Mouse (Mus musculus) right cerebral cortex, adult 18-20 months (tissue): ENCODE results near the gene Grik3.

ENCODE experiments used
- DNase-seq: peaks from one replicate; pipeline ENCODE4 v3.0.0; 2022; ENCODE audit warnings: mixed read lengths

Gene Grik3

DNA sequence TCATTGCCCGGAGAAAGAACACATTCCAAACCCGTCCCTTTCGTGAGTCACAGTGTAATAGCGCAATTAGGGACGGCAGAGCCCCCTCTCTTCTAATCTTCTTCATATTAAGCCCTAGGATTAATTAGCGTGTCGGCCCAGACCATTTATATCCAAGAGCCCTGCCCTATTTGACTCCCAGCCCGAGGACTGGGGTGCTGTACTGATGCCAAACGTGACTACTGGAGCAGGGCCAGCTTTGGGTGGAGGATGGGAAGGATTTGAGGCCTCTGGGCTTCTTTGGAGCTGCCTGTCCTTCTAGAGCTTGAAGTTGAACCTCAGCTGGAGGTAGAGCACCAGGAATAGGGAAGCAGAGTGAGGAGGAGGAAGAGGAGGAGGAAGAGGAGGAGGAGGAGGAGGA lies 2.2 kb downstream of the Grik3 start:
- no peak for DNase-seq

DNA sequence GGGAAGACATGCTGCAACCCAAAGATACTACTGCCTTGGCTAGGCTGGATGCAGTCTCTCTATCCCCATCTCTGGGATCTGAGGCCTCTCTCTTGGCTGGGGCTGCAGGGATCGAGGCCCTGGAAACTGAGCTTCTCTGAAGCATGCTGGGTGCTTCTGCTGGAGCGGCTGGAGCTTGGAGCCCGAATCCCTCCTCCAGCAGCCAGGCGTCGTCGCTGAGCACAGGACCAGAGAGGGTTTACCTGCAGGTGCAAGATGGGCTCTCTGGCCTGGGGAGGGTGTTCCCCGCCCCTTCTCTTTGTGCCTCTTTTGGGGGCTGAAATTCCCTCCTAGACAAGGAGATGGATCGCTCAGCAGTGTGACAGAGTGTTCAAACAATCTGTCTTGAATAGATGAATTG lies 2.6 kb downstream of the Grik3 start:
- no peak for DNase-seq

DNA sequence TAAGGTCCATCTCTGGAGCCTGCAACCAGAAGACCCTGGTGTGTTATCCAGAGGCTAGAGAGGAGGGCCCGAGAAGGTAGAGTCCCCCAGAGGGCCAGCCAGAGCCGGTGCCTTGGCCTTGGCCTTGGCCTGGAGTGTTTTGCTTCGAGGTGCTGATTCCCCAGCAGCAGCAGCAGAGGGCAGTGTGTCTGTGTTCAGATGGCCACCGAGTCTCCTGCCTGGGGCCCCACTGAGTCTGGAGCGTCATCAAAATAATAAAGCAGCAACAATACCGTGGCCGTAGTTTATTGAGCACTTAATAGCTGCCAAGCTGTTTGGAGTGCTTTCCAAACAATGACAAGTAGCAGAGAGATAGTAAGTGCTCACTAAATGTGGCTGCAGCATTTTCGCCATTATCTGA lies 5.0 kb downstream of the Grik3 start:
- DNase-seq: no peak

DNA sequence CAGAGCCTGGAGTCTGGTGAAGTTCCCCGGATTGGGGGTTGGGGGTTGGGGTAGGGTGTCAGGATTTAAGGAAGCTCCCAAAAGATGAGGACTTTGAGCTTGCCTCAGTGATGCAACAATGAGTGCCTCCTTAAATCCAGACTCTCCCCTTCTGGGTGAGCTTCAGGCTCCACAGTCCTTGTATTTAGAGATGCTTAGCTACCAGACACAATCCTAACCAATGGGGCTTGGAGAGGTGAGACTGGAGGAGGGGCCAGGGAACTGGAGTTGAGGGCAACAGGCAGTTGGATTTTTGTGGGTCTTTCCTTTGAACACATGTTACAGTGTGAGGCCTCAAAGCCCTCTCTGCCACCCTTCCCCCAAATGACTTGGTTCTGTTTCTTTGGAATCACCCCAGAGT lies 6.5 kb downstream of the Grik3 start:
- no peak for DNase-seq

DNA sequence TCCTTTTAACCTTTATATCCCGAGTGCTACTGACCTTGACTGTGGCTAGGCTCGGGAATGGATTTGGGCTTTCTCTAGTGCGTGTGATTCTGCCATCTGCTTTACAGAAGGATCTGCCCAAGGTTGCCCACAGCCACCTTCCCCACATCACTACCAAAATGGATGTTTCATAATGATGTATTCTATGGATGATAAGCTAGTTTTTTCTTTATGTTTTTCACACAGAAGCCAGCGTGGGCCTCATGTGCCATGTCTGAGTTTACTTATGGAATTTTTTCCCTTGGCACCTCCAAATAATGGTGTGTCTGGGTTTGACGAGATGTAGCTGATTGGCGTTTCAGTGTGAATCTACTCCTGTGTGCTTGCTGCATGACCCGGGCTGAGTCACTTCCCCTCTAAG lies 7.0 kb downstream of the Grik3 start:
- no peak for DNase-seq

DNA sequence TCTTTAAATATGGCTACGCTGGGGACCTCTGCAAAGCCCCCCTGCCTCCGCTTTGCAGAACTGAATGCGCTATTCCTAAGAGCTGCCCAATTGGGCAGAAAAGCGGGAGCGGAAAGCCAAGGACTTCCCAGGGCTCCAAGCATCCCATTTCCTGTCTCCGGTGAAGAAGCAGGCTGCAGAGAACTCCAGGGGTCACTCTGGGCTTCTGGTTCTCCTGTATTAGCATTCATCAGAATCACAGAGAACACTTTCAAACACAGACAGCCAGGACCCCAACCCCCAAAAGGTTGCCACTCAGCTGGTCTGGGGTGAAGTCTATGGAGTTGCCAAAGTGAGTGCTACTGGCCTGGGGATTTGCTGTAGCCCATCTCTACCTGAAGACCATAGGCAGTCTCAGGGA lies 8.4 kb downstream of the Grik3 start:
- no peak for DNase-seq

DNA sequence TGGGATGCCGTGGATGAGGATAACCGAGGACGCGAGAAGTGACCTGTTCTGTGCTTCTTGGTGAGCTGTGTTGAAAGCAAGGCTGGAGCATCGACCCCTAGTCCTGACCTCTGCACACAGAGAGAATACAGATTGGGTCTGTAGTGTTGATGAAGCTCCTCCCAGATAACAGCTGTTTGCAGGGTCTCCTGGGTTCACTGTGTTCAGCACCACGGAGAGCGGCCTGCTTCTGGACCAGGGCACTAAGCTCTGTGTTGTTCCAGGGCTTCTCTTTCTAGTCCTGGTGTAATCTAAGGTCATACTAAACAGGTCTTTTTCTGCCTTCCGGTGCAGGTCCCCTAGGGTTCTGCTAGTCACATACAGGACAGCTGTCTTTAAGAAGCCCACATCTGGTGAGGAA lies 12.4 kb downstream of the Grik3 start:
- DNase-seq: no peak

DNA sequence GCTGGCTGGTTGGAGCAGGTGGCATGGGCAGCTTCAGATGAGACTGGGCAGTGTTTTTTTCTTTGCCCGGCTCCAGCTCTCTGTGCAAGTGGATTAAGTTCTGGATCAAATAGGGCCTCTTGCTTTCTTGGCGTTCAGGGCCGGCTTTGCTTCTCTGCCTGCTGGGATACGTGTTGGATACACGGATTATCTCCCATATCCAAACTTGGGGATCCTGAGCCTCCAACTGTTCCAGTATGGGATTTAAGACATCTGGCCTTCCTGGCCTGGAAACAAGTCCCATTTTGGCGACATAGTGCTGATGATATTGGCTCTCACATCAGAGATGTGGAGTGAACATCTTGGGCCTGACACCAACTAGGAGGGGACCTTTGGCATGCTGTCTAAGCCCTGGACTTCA lies 21.9 kb downstream of the Grik3 start:
- no peak for DNase-seq

DNA sequence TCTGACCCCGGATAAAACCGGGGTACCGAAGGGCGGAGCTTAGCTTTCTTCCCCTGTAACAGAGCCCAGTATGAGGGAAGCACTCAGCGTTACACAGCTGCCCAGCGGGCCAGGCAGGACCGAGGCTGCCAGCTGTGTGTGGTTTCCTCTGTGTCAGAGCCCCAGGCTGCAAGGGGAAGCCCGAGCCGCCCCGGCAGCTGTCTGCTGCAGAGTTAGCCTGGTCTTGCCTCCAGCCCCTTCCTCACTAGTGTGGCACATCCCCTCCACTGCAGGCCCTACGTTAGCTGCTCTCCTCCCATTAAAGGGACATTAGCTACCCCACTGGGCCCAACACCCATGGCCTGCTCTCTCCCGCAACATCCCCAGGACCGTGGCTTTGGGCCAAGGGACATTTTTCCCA lies 25.1 kb downstream of the Grik3 start:
- no peak for DNase-seq

DNA sequence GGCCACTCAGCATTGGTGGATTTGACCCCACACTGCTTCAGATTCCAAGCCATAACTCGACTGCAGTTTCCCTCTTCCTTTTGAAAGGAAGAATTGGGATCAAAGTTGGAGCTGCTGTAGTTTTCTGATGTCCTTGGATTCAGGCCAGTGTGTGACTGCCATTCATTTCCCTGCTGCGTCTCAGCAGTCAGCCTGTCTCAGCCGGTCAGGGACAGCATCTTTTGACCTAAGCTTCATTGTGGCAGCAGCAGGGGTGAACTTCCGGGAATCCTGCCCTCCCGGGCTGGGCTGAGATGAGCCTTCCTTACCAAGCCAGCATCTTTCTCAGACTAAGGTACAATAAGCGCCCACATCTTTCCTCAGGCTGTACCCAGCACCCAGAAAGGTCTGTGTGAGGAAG lies 26.1 kb downstream of the Grik3 start:
- no peak for DNase-seq

DNA sequence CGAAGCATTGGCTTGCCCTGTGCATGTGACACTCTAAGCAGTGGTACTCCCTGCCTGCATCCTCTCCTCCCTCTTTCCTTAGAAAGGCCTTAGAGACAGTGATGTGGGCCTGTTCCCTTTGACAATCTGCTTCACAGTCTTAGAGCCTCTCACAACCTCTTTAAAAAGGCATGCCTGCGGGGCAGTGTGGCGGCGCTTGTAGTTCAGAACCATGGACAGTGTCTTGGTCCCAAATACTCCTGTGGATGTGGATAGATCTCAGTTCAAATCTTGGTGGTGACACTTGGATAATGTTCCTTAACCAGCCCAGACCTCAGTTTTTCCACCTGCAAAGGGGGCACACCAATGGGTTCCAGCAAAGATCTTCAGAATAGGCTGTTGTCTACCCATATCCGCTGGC lies 28.4 kb downstream of the Grik3 start:
- no peak for DNase-seq

DNA sequence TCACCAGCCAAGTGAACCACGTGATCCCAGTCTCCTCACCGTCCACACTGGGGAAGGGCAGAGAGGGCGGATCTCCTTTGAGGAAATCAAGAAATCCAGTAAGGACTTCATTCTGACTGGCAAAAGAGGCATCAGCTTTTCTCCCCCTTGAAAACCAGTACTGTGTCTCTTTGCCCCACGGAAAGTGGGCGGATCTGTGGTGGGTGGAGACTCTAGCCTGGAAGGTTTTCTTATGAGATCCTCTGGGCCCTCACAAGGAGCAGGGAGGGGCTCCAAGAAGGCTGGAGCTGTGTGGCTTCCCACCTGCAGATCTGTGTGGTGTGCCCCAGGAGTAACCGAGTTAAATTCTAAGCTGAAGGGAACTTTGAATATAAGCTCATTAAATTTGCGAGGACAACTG lies 32.4 kb downstream of the Grik3 start:
- DNase-seq: no peak

DNA sequence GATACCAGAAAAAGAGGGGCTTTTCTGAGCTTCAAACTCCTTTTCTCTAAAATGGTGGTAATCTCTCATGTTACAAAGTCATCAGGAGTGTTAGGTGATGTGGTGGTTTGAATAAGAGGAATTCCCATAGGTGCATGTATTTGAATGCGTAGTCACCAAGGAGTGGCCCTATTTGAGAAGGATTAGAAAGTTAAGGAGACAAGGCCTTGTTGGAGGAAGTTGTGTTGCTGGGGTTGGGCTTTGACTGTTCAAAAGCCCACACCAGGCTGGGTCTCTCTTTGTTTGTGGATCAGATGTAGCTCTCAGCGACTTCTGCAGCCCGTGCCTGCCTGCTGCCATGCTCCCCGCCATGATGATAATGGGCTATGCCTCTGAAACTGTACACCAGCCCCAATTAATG lies 34.8 kb downstream of the Grik3 start:
- no peak for DNase-seq

DNA sequence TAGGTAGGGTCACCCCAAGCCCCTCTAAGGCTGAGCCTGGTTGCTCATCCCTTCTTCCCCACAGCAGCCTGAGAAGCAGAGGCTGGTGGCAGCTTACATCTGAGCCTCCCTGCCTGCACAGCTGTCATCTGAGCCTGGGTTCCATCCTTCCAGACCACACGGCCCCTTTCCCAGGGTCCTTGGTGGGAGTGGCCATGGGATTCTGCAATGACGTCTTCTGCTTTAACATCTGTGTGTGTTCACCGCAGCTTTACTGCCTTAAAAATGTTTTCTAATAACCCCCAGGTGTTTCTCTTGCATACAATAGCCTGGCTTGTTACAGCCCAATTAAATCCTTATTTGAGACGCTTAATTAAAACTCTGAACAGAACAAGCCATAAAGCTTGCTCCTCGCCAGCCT lies 35.9 kb downstream of the Grik3 start:
- DNase-seq: no peak

DNA sequence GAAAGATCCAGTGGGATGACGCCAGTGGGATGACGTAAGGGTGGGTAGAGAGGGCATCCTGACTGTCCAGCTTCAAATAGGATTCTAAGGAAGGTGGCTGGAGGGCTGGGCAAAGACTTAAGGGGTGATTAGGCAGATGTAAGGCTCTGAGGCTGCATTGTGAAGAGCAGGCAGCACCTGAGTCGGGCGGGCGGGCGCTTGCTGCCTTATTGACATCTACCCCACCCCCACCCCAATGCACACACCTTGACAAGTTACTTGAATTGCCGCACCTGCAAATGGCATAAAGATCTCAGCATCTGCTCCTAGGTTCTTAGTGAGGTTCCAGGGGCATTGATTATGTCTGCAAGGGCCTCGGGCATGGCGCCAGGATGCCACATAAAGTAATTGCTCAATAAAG lies 43.5 kb downstream of the Grik3 start:
- DNase-seq: no peak

DNA sequence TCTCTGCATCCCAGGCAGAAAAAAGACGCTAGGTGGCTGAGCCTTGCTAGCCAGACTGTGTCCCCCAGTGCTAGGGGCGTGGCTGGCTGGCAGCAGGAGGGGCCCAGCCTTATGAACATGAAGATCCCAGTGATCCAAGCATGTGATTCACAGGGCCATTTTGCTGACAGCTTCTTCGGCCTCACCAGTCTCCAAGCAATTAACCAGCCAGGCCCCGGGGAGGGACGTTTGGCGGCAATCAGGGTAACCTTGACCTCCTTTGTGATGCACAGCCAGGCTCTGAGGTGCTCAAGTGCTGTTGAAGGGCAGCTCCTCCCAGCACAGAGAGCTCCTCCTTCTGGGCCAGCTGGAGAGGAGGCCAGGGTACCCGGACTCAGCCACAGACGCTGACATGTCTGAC lies 43.9 kb downstream of the Grik3 start:
- DNase-seq: no peak

DNA sequence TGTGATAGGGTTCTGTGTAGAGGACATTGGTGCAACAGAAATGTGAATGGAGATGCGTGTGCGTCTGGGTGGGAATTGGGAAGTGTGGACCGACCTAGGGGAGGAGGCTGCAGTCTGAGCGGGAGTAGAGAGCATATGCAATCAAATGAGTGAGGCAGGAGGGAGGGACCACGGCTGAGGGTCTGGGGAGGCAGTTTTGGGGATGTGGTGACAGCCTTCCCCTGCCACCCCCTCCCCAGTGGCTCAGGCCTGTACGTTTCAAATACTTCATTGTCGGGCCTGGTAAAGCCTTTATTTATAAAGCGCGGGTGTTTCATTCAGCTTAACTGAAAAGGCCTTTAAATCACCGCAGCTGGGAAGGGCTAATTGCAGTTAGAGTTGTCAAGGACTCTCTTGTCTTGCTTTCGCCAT lies 44.5 kb downstream of the Grik3 start:
- DNase-seq: no peak

DNA sequence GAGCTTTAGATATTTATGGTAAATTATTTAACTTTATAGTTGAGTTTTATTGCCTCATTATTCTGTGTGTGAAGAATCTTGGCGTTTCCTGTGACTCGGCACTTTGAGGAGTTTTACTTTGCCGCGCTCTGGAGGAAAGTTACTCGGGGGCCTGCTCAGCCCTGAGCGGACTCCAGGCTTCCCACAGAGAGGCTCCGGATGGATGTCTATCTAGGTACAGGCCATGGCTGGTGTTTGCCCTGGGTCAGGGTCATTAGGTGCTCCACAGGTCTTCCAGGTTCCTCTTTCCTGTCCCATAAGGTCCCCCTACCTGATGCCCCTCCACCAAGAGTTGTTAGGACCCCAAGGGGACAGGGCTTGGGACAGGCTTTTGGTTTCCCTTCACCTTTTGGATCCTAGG lies 45.0 kb downstream of the Grik3 start:
- DNase-seq: no peak

DNA sequence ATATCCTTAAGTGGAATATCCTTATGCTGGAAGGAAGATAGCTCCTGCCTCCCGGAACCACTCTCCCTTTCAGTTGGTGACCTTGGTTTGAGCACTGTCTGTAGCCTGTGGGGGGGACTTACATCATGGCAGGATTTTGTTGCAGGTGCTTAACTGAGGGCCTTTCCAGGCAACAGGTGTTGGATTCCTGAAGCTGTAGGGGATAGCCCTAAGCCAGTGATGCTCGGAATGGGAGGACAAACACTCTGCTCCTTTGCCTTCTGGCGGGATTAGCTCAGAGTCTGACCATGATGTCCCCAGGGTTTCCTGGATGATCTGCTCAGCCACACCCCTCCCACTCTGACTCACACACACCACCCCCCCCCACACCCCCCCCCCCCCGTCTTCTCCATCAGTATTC lies 45.5 kb downstream of the Grik3 start:
- DNase-seq: no peak

DNA sequence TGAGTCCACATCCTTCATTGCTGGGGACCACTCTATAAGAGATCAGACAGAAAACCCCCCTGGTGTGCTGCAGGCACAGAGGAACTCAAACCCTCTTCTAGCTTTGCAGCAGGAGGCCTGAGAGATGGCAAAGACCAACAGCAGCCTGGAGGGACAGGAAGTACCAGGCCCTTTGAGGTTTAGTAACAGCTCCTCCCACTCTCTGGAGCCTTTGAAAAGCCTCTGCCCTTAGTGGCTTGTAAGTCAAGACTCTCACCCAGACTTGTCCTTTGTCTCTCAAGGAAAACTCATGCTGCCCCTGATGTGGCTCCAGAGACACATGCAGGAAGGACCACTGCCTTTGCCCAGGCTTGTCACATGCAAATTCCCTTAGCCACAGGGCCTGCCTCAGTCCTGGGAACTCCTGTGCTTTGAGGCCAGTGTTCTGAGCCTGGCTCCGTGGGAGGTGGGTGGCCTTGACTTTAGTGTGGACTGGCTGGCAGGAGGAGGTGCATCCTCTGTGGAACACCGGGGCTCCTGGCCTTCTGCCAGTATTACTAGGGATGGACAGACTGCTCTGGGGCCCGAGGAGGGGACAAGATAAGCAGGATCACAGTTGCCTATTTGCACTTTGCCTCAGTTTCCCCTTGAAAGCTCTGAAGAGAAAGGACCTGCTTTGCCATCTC lies 47.9 kb downstream of the Grik3 start:
- no peak for DNase-seq

DNA sequence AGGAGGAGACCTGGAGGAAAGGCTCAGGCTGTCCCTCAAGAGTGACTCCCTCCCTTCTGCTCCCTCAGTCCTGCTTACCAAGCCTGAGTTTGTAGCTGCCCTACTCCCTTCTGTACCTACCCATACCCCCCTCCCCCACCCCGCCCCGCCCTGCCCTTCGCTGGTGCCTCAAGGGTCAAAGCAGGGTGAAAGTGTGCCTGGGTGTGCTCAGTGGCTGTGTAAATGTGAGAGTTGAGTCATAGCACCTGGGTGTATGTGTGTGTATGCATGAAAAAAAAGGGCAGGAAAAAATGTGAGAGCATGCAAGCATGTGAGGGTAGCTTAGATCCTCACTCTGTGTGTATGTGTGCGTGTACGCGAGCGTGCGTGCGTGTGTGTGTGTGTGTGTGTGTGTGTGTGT lies 49.1 kb downstream of the Grik3 start:
- DNase-seq: no peak

DNA sequence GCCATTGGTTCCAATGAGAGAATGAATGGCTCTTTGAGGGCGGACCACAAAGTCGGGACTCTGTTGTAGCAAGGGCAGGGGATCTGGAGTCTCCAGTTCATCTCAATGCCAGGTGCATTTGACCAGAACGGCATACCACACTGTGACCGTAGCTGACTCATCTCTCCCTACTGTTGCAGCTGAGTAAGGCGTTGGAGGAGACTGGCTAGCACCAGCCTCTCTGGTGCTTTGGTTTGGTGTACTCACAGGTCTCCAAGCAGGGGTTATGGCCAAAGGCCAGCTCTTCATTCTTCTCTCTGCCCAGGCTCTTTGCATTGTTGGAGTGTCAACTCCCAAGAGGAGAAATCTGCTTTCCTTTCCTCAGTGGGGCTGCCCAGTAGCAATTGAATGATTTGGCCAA lies 52.7 kb downstream of the Grik3 start:
- DNase-seq: no peak

DNA sequence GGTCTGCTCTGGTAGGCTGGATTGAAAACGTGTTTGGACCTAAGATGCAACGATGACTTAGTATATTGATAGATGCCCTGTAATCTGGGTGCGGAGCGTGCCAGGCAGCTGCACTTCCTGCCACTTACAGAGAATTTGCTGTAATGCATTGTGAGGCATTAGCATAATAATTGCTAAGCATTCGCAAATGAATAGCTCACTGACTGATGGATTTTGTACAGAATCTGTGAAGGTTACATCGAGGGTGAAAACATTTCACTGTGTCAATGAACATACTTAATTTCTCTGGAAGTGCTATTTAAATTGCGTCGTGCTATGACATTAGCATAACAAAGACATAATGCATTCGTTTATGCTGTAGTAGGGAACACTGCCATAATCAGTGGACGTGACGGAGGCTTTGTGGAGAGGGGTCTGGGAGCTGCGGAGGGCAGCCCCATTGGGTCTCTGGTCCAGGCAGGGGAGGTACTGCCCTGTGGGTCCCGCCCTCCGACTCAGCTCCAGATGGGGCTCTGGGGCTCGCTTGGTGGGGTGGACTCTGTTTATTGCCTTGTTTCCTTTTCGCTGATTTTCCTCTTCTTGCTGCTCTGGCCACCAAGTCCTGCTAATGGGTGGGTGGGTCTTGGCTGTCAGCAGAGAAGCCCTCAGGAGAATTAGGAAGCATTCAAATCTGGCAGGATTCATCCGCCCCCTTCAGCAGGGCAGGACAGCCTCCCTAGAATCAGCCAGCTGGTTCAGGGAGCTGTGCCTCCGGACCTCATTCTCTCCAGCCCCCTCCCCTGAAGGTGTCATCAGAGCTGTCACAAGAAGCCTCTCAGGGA lies 54.7 kb downstream of the Grik3 start:
- DNase-seq: no peak

DNA sequence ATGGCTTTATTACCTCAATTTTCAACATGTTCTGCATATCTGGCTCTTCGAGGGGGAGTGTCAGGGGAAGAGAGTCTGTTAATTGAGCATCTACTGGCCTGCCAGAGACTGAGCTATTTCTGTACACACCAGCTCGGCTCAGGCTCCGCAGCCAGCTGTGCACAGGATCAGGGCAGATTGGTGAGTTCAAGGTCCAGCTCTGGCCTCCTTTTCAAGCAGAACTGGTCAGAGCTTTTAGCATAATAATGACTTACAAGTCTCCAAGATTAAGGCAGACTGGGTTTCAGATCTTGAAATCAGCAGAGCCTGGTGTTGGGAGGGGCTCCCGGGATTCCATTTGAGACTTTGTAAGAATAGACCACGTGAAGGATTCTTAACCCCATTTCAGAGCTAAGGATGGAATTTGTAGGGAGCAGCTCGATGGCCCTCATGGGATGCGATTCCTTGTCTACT lies 55.3 kb downstream of the Grik3 start:
- no peak for DNase-seq

DNA sequence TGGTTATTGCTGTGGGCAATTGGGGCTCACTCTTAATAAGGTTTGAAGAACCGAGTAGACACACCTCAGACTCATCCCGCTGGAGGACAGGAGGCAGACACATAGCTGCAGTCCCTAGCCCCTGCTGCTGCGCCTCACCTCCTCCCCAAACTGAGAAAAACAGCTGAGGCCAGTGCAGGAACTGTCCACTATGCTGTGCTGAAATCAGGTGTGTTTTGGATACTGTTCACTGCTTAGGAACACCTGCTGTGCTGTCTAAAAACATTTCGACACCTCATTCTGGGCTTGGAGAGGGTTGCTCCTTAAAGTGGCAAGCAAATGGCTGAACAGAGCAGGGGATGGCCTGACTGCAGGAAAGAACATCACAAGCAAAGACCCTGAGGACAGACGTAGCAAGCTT lies 57.7 kb downstream of the Grik3 start:
- DNase-seq: no peak
